Mouse (Mus musculus): ENCODE data around the gene Fam117b. TPM values are rescaled to one million over a fixed set of nuclear protein-coding genes. Genes with fewer than 3 reads are reported as not detected.

The Fam117b gene
- total RNA-seq (2023), result 10 to 100 TPM; 67.5 to 75.2 TPM

GRCm38 (mm10) chr1:59912413-59913157, at the start of gene Fam117b:
Fam117b (plus strand) TSS chr1:59913006.

Other genes starting within 250 kb of the Fam117b start
- 10 to 100 TPM; 64.8 to 74.3 TPM for gene Sumo1, start 242.2 kb upstream of the Fam117b start, total RNA-seq (2023)
- gene Nop58, start 228.0 kb upstream of the Fam117b start, total RNA-seq (2023), result 10 to 100 TPM; 53.6 to 61.3 TPM
- gene Bmpr2, start 149.6 kb upstream of the Fam117b start, total RNA-seq (2023), result 10 to 100 TPM; 17.2 to 25.7 TPM
- gene Ica1l, start 130.2 kb downstream of the Fam117b start, total RNA-seq (2023), result under 1 TPM; 0.22 to 0.98 TPM
- gene Carf, start 185.2 kb downstream of the Fam117b start, total RNA-seq (2023), result 1 to 10 TPM; 5.7 to 8.4 TPM
- gene Wdr12, start 185.6 kb downstream of the Fam117b start, total RNA-seq (2023), result 1 to 10 TPM; 7.3 to 9.0 TPM

Data from neutrophil, adult 59 days (primary cell).